Mouse (Mus musculus) gastrocnemius, adult 2 months (tissue): Measurements from ENCODE around the gene Slc38a4. TPM values are rescaled to one million over a fixed set of nuclear protein-coding genes. Genes with fewer than 3 reads are reported as not detected.

ENCODE experiments used
- DNase-seq: peaks from one replicate; pipeline ENCODE4 v3.0.0; 2022
- H3K27ac ChIP-seq: fragments of 200-600 bp; 2 replicates; pipeline ENCODE4 v1.8.1; 2022; ENCODE audit warnings: mild to moderate bottlenecking
- H3K4me3 ChIP-seq: fragments of 200-600 bp; 2 replicates; pipeline ENCODE4 v1.8.1; 2022; ENCODE audit warnings: mild to moderate bottlenecking, moderate library complexity
- CTCF ChIP-seq: fragments of 200-600 bp; IDR thresholded peaks from 2 replicates; pipeline ENCODE4 v1.8.1; 2022; ENCODE audit warnings: antibody characterized with exemption, mild to moderate bottlenecking, moderate library complexity
- intact Hi-C: fragments of 180-260 bp; cut with DNase I; formaldehyde crosslinking; loops from one replicate; pipeline ENCODE4 v1.15.1; 2025
- total RNA-seq, 2 experiments: library from RNA; stranded (reverse); gene quantifications; 2 replicates each; pipeline ENCODE4 v1.2.3; 2021

The Slc38a4 gene
- total RNA-seq, 2 experiments from 2014 or later, result 142 to 248 TPM

GRCm38 (mm10) chr15:97050011-97050410 is 5.7 kb downstream of the Slc38a4 start:
- peak overlapping the region; percentile 35 for H3K27ac ChIP-seq
- TF ChIP-seq CTCF, result no peak
- H3K4me3 ChIP-seq, result peak overlapping the region; percentile 20
- intact Hi-C loops, result no loop called here
- no peak for DNase-seq

- Histone ChIP-seq H3K27ac (no peak overlapping the region), H3K4me3 (peak overlapping the region; percentile 20)
- intact Hi-C loops, result no loop called here
- TF ChIP-seq CTCF, result no peak
- DNase-seq, result no peak
These were observed 6.4 kb downstream of the Slc38a4 start for GRCm38 (mm10) chr15:97049281-97049841.

- intact Hi-C loops, result no loop called here
- TF ChIP-seq CTCF, result no peak
- Histone ChIP-seq H3K27ac (no peak overlapping the region), H3K4me3 (no peak overlapping the region)
- DNase-seq, result no peak
These were observed 7.5 kb downstream of the Slc38a4 start for GRCm38 (mm10) chr15:97048267-97048666.

- intact Hi-C loops, result no loop called here
- no peak overlapping the region for H3K27ac ChIP-seq
- H3K4me3 ChIP-seq, result no peak overlapping the region
- no peak for TF ChIP-seq CTCF
- no peak for DNase-seq
These were observed 11.8 kb downstream of the Slc38a4 start for GRCm38 (mm10) chr15:97043921-97044320.

GRCm38 (mm10) chr15:97042001-97042491 is 13.7 kb downstream of the Slc38a4 start:
- no peak for DNase-seq
- no peak overlapping the region for H3K27ac ChIP-seq
- intact Hi-C loops, result no loop called here
- no peak overlapping the region for H3K4me3 ChIP-seq
- TF ChIP-seq CTCF, result no peak

GRCm38 (mm10) chr15:97041182-97041581 is 14.6 kb downstream of the Slc38a4 start:
- TF ChIP-seq CTCF, result no peak
- Histone ChIP-seq H3K4me3 (no peak overlapping the region), H3K27ac (no peak overlapping the region)
- DNase-seq, result no peak
- intact Hi-C loops, result no loop called here

- TF ChIP-seq CTCF, result no peak
- no peak overlapping the region for H3K4me3 ChIP-seq
- H3K27ac ChIP-seq, result no peak overlapping the region
- intact Hi-C loops, result no loop called here
- DNase-seq, result no peak
These were observed 18.0 kb downstream of the Slc38a4 start for GRCm38 (mm10) chr15:97037710-97038109.

- Histone ChIP-seq H3K4me3 (no peak overlapping the region), H3K27ac (no peak overlapping the region)
- TF ChIP-seq CTCF, result no peak
- intact Hi-C loops, result no loop called here
- DNase-seq, result no peak
These were observed 19.9 kb downstream of the Slc38a4 start for GRCm38 (mm10) chr15:97035892-97036291.

GRCm38 (mm10) chr15:97033485-97033991 is 22.2 kb downstream of the Slc38a4 start:
- peak overlapping the region; percentile 6 for H3K27ac ChIP-seq
- intact Hi-C loops, result no loop called here
- no peak overlapping the region for H3K4me3 ChIP-seq
- peak; percentile 34 for DNase-seq
- no peak for TF ChIP-seq CTCF

- no peak for DNase-seq
- no peak overlapping the region for H3K27ac ChIP-seq
- H3K4me3 ChIP-seq, result no peak overlapping the region
- intact Hi-C loops, result no loop called here
- no peak for TF ChIP-seq CTCF
These were observed 23.9 kb downstream of the Slc38a4 start for GRCm38 (mm10) chr15:97031886-97032285.

- H3K27ac ChIP-seq, result no peak overlapping the region
These were observed 24.7 kb downstream of the Slc38a4 start for GRCm38 (mm10) chr15:97030984-97031492.

GRCm38 (mm10) chr15:97030136-97030535 is 25.6 kb downstream of the Slc38a4 start:
- DNase-seq, result no peak
- TF ChIP-seq CTCF, result no peak
- no peak overlapping the region for H3K27ac ChIP-seq
- H3K4me3 ChIP-seq, result no peak overlapping the region
- intact Hi-C loops, result no loop called here

More at GRCm38 (mm10) chr15:97030984-97031492, 24.7 kb downstream of the Slc38a4 start:
- H3K4me3 ChIP-seq, result no peak overlapping the region
- no peak for DNase-seq
- no peak for TF ChIP-seq CTCF
- intact Hi-C loops, result no loop called here

- intact Hi-C loops, result no loop called here
- no peak overlapping the region for H3K27ac ChIP-seq
- no peak for DNase-seq
- H3K4me3 ChIP-seq, result no peak overlapping the region
- no peak for TF ChIP-seq CTCF
These were observed 26.5 kb downstream of the Slc38a4 start for GRCm38 (mm10) chr15:97029064-97029791.

- Histone ChIP-seq H3K27ac (peak overlapping the region; percentile 7; the same call in 1 of the 2 replicates), H3K4me3 (no peak overlapping the region)
- no peak for DNase-seq
- TF ChIP-seq CTCF, result no peak
- intact Hi-C loops, result no loop called here
These were observed 27.1 kb downstream of the Slc38a4 start for GRCm38 (mm10) chr15:97028651-97029050.
